Mouse (Mus musculus) hindbrain, embryonic 15.5 days (tissue): ENCODE data around the gene Wdr83. TPM values are rescaled to one million over a fixed set of nuclear protein-coding genes. Genes with fewer than 3 reads are reported as not detected.

Source experiments
- ATAC-seq: fragments of 200-750 bp; cut with Nextera tagmentation; 2 replicates; pipeline ENCODE4 v1.8.0; 2017; ENCODE audit warnings: low read depth, moderate number of reproducible peaks, moderate TSS enrichment; ENCODE audit not compliant: low FRiP score
- H3K27ac ChIP-seq: fragments of 300-500 bp; sonication (generic); replicated peaks from 2 replicates; pipeline ENCODE4 v1.5.1; 2015; ENCODE audit warnings: mild to moderate bottlenecking, inconsistent platforms
- H3K27me3 ChIP-seq: fragments of 300-500 bp; sonication (generic); 2 replicates; pipeline ENCODE4 v1.6.1; 2015; ENCODE audit warnings: control low read depth, inconsistent platforms
- H3K36me3 ChIP-seq: fragments of 300-500 bp; sonication (generic); 2 replicates; pipeline ENCODE4 v1.6.1; 2015; ENCODE audit warnings: control low read depth, inconsistent platforms
- H3K4me1 ChIP-seq: fragments of 300-500 bp; sonication (generic); replicated peaks from 2 replicates; pipeline ENCODE4 v1.6.1; 2015; ENCODE audit warnings: control low read depth, inconsistent platforms
- H3K4me2 ChIP-seq: fragments of 300-500 bp; sonication (generic); 2 replicates; pipeline ENCODE4 v1.6.1; 2015; ENCODE audit warnings: moderate library complexity, mild to moderate bottlenecking, inconsistent platforms
- H3K4me3 ChIP-seq: fragments of 300-500 bp; sonication (generic); 2 replicates; pipeline ENCODE4 v1.5.1; 2015; ENCODE audit warnings: mild to moderate bottlenecking, inconsistent platforms
- H3K9ac ChIP-seq: fragments of 300-500 bp; sonication (generic); 2 replicates; pipeline ENCODE4 v1.6.1; 2015; ENCODE audit warnings: inconsistent platforms
- H3K9me3 ChIP-seq: fragments of 300-500 bp; sonication (generic); 2 replicates; pipeline ENCODE4 v1.6.1; 2016; ENCODE audit warnings: control low read depth, inconsistent platforms
- WGBS: fragments of 180-500 bp; shearing (Covaris S2); methylation state at CpG from one replicate; pipeline ENCODE4 v1.1.7; 2015; 5-methylcytosine and 5-hydroxymethylcytosine counted together
- microRNA-seq: library from miRNA; unstranded; fragments of <30 nt; microRNA quantifications from one replicate; pipeline ENCODE4, GENCODE M21; 2016
- polyA plus RNA-seq: library from polyadenylated mRNA; unstranded; fragments of >200 nt; fragmentation: Nextera tagmentation; extraction: Ambion mirVana; gene quantifications from 2 replicates; pipeline ENCODE4 v1.2.1, GENCODE M21; 2015

Wdr83 gene
- polyA plus RNA-seq, 1 experiment from 2014 or later: 47.2 TPM

DNA sequence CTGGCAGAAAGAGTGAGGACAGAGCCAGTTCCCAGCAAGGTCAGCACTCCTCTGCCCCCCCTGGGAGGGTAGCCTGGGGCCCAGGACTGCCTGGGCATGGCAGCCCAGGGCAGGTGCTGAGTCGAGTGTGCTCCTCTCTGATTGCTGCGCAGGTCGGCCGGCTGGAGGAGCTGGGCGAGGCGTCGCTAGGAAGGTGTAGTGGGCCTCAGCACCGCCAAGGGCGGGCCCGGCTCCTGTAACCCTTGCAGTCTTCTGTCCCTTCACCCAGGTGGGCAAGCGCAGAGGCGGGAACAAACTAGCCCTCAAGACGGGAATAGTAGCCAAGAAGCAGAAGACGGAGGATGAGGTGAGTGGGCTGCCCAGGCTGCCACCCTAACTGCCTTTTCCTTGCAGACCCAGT is 51.8 kb downstream of the Wdr83 start:
- Histone ChIP-seq H3K27me3 (no peaks in the 10 kb centered on the region), H3K9ac (no peak overlapping the region), H3K4me1 (peaks cover 34% of the 10 kb centered on the region), H3K9me3 (no peaks in the 10 kb centered on the region), H3K4me3 (peak overlapping the region; percentile 98; the same call in 1 of the 2 replicates), H3K27ac (no peak overlapping the region), H3K36me3 (peaks cover 35% of the 10 kb centered on the region), H3K4me2 (peak overlapping the region; percentile 90; the same call in 1 of the 2 replicates)
- no peak for ATAC-seq
- 92% methylated on average over 14 of the region's 14 CpGs for WGBS

DNA sequence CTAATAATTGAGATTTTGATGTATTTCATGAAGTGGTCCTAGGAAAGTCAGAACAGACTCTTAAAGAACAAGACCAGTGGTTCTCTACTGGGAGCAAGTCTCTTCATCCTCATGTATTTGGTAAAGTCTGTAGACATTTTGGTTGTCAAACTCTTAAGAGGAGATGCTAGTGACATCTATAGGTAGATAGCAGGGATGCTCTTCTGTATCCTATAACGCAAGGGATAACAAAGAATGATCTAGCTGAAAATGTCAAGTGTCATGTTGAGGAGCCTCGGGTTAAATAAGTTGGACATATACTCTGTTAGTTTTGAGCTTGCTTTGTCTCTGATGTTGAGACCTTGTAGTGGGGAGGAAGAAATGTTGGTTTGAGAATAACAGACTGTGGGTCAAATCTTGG is 53.2 kb downstream of the Wdr83 start:
- H3K9ac ChIP-seq: peak overlapping the region; percentile 99
- no peak overlapping the region for H3K27ac ChIP-seq
- peak overlapping the region; percentile 90 for H3K4me2 ChIP-seq
- WGBS: 19% methylated on average over 2 of the region's 2 CpGs
- H3K36me3 ChIP-seq: peaks cover 41% of the 10 kb centered on the region
- H3K4me1 ChIP-seq: peaks cover 41% of the 10 kb centered on the region
- H3K9me3 ChIP-seq: no peaks in the 10 kb centered on the region
- no peak for ATAC-seq
- H3K27me3 ChIP-seq: no peaks in the 10 kb centered on the region
- peak overlapping the region; percentile 98 for H3K4me3 ChIP-seq

DNA sequence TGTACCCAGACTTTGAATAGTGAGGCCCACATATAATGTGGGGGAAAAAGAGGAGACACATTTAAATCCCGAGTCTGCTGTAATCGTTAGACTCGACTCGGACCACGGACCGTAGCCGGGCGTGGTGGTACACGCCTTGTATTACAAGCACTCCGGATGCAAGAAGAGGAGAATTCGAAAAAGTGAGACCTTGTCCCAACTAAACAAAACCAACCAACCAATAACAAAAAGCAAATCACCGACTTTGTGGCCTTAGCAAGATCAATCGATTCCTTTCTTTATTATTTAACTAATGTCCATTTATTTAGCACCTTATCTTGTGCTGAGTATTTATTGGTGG is 53.6 kb downstream of the Wdr83 start:
- 1% methylated on average over 13 of the region's 13 CpGs for WGBS
- no peaks in the 10 kb centered on the region for H3K27me3 ChIP-seq
- peak overlapping the region; percentile 98 for H3K4me3 ChIP-seq
- peaks cover 37% of the 10 kb centered on the region for H3K36me3 ChIP-seq
- no peak for ATAC-seq
- peak overlapping the region; percentile 99 for H3K9ac ChIP-seq
- H3K27ac ChIP-seq: peak overlapping the region; percentile 94
- H3K9me3 ChIP-seq: no peaks in the 10 kb centered on the region
- peak overlapping the region; percentile 90 for H3K4me2 ChIP-seq
- H3K4me1 ChIP-seq: peaks cover 41% of the 10 kb centered on the region

DNA sequence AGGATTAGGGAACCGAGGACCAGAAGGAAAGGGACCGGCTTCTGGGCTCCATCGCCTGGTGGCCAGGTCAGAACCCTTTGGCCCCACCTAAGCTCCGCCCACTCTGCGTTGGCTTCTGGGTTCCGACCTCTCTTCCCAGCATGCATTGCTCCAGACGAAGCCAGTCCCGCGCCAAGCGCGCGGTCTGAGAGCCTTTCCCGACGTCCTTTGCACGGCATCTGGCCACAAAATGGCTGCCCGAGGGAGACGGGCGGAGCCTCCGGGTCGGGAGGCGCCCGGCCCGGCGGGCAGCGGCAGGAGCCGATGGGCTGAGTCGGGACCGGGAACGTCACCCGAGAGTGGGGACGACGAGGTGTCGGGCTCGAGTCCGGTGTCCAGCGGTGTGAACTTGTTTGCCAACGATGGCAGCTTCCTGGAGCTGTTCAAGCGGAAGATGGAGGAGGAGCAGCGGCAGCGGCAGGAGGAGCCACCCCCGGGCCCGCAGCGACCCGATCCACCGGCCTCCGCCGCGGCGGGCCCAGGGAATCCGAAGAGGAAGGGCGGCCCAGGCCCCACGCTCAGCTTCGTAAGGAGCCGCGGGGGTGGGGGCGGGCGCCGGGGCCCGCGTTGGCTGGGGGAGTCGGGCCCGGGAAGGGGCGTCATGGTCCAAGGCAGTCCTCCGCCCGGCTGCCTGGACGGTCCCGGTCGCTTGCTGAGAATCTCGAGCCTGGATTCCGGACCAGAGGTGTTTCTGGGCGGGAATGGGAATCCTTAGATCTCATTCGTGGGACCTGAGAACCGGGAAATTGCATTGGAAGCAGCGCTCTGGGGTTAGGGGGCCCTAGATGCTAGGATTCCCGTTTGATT is 54.2 kb downstream of the Wdr83 start, which contains the start of gene Trir:
TSS of gene Trir (plus strand) at position 154 of the 846 bp plus-strand sequence.
- H3K4me3 ChIP-seq: peak within 1 kb of the TSS; percentile 98
- peak within 1 kb of the TSS; percentile 94 for H3K27ac ChIP-seq
- H3K4me2 ChIP-seq: peak within 1 kb of the TSS; percentile 90
- H3K36me3 ChIP-seq: peaks cover 37% of the 10 kb centered on the region
- peaks cover 41% of the 10 kb centered on the region for H3K4me1 ChIP-seq
- no peaks in the 10 kb centered on the region for H3K27me3 ChIP-seq
- under 1% methylated on average over 68 of the region's 75 CpGs for WGBS
- ATAC-seq: peak; percentile 75
- no peaks in the 10 kb centered on the region for H3K9me3 ChIP-seq
- H3K9ac ChIP-seq: peak within 1 kb of the TSS; percentile 99

DNA sequence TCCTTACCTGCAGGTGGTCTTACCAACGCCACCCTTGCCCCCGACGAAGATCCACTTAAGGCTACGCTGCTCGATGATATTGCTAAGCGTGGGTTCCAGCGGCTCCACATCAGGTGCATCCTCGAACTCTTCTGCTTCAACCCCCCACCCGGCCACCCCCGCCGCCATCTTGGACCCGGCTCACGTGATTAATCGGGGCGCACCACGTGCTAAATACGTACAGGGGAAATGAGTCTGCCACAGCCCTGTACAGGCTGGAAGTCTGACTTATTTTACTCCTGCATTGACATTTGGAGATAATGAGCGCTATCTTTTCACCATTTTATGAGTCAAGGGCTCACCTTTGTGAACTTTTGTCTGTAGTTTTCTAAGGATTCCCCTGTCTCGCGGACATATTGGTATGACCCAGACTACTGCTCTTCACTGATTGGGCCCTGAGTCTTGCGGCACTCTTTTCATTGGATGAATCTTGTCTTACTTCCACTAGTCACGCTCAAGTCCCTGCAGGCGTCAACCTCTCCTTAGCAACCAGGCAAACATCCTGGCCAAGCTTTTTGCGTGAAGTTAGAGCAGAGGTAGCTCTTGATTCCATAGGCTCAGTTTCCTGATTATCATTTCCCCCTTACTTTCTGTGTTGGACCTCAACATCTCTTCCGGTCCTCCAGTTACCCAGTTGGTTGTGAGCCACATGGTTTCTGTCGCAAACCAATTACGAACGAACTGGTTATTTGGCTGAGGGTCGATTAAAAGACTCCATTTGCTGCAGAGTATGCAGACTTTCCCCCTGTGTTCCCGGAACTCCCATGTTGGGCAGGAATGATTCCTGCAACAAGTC is 55.8 kb downstream of the Wdr83 start, which contains the start of gene Asna1:
TSS of gene Asna1 (minus strand) at position 184 of the 835 bp plus-strand sequence.
- peak within 1 kb of the TSS; percentile 79 for H3K9ac ChIP-seq
- H3K4me3 ChIP-seq: peak within 1 kb of the TSS; percentile 98
- H3K9me3 ChIP-seq: no peaks in the 10 kb centered on the region
- peaks cover 28% of the 10 kb centered on the region for H3K36me3 ChIP-seq
- H3K27ac ChIP-seq: peak within 1 kb of the TSS; percentile 77
- peak; percentile 89 for ATAC-seq
- H3K27me3 ChIP-seq: no peaks in the 10 kb centered on the region
- H3K4me1 ChIP-seq: peaks cover 41% of the 10 kb centered on the region
- H3K4me2 ChIP-seq: peak within 1 kb of the TSS; percentile 90
- WGBS: 6% methylated on average over 30 of the region's 30 CpGs

Small RNA genes within 50 kb of the gene (microRNA-seq; reads per million reads assigned to microRNA genes)
- gene Gm23388 (2.0 reads per million), gene Mir7070 (3.1 reads per million, percentile 13 among the genes with 10 or more reads in this experiment)

Other genes starting within 250 kb of the Wdr83 start
- 39.7 and 40.6 TPM in 2 replicates for gene Gadd45gip1, start 249.8 kb downstream of the Wdr83 start, polyA plus RNA-seq
- gene Rad23a, start 240.6 kb downstream of the Wdr83 start, polyA plus RNA-seq: 79.1 and 85.9 TPM in 2 replicates
- 700 and 710 TPM in 2 replicates for gene Calr, start 234.4 kb downstream of the Wdr83 start, polyA plus RNA-seq
- 108 and 112 TPM in 2 replicates for gene Farsa, start 224.3 kb downstream of the Wdr83 start, polyA plus RNA-seq
- 33.7 and 37.3 TPM in 2 replicates for gene Syce2, start 209.2 kb downstream of the Wdr83 start, polyA plus RNA-seq
- 36.4 and 40.3 TPM in 2 replicates for gene Gcdh, start 187.4 kb downstream of the Wdr83 start, polyA plus RNA-seq
- gene Klf1, start 179.4 kb downstream of the Wdr83 start, polyA plus RNA-seq: 0.64 TPM in 2 replicates
- 5.7 and 7.3 TPM in 2 replicates for gene Dnase2a, start 172.7 kb downstream of the Wdr83 start, polyA plus RNA-seq
- 72.4 and 81.1 TPM in 2 replicates for gene Mast1, start 143.9 kb downstream of the Wdr83 start, polyA plus RNA-seq
- gene Rtbdn, start 134.3 kb downstream of the Wdr83 start, polyA plus RNA-seq: 2.8 and 3.5 TPM in 2 replicates
- not detected in 2 replicates for gene Gm49661, start 111.9 kb downstream of the Wdr83 start, polyA plus RNA-seq
- 1,124 and 1,185 TPM in 2 replicates for gene Prdx2, start 111.7 kb downstream of the Wdr83 start, polyA plus RNA-seq
- 54.2 and 59.8 TPM in 2 replicates for gene Rnaseh2a, start 111.5 kb downstream of the Wdr83 start, polyA plus RNA-seq
- 6.3 and 6.8 TPM in 2 replicates for gene Junb, start 102.6 kb downstream of the Wdr83 start, polyA plus RNA-seq
- gene Hook2, start 90.7 kb downstream of the Wdr83 start, polyA plus RNA-seq: 34.0 and 37.3 TPM in 2 replicates
- 0.08 TPM in 1 of 2 replicates, not detected in the other for gene Best2, start 66.8 kb downstream of the Wdr83 start, polyA plus RNA-seq
- gene Asna1, start 56.0 kb downstream of the Wdr83 start, polyA plus RNA-seq: 148 and 159 TPM in 2 replicates
- 123 and 132 TPM in 2 replicates for gene Trir, start 54.5 kb downstream of the Wdr83 start, polyA plus RNA-seq
- 56.8 and 63.7 TPM in 2 replicates for gene Tnpo2, start 44.4 kb downstream of the Wdr83 start, polyA plus RNA-seq
- 72.0 and 76.1 TPM in 2 replicates for gene Fbxw9, start 21.3 kb downstream of the Wdr83 start, polyA plus RNA-seq
- 0.99 and 1.0 TPM in 2 replicates for gene Gm5741, start 13.3 kb downstream of the Wdr83 start, polyA plus RNA-seq
- gene Dhps, start 9.5 kb downstream of the Wdr83 start, polyA plus RNA-seq: 103 and 111 TPM in 2 replicates
- gene Wdr83os, start 566 bp downstream of the Wdr83 start, polyA plus RNA-seq: 117 and 119 TPM in 2 replicates
- gene Man2b1, start 2.0 kb upstream of the Wdr83 start, polyA plus RNA-seq: 20.9 and 22.5 TPM in 2 replicates
- gene Zfp791, start 41.8 kb upstream of the Wdr83 start, polyA plus RNA-seq: 3.9 and 4.6 TPM in 2 replicates
- gene Cks1brt, start 70.6 kb upstream of the Wdr83 start, polyA plus RNA-seq: not detected in 2 replicates
- not detected in 2 replicates for gene Olfr371, start 144.7 kb upstream of the Wdr83 start, polyA plus RNA-seq
- gene Orc6, start 218.3 kb upstream of the Wdr83 start, polyA plus RNA-seq: 64.8 and 70.3 TPM in 2 replicates
- 169 TPM in 2 replicates for gene Vps35, start 218.5 kb upstream of the Wdr83 start, polyA plus RNA-seq